Mouse (Mus musculus) heart, embryonic 11.5 days (tissue): ENCODE results near the gene Prdm8. TPM values are rescaled to one million over a fixed set of nuclear protein-coding genes. Genes with fewer than 3 reads are reported as not detected.

ENCODE experiments used
- ATAC-seq: fragments of 200-750 bp; cut with Nextera tagmentation; replicated peaks from 2 replicates; pipeline ENCODE4 v1.8.0; 2017; ENCODE audit warnings: moderate library complexity; ENCODE audit not compliant: insufficient number of reproducible peaks, low FRiP score, low TSS enrichment
- H3K27ac ChIP-seq: fragments of 300-500 bp; sonication (generic); 2 replicates; pipeline ENCODE4 v1.5.1; 2014; ENCODE audit warnings: mild to moderate bottlenecking, low read depth, low read length
- H3K27me3 ChIP-seq: fragments of 300-500 bp; sonication (generic); 2 replicates; pipeline ENCODE4 v1.6.1; 2014; ENCODE audit warnings: mild to moderate bottlenecking, low read length, mixed read lengths; ENCODE audit not compliant: control insufficient read depth, insufficient read depth
- H3K36me3 ChIP-seq: fragments of 300-500 bp; sonication (generic); 2 replicates; pipeline ENCODE4 v1.6.1; 2014; ENCODE audit warnings: mild to moderate bottlenecking, low read length, moderate library complexity, mixed read lengths; ENCODE audit not compliant: control insufficient read depth, insufficient read depth
- H3K4me1 ChIP-seq: fragments of 300-500 bp; sonication (generic); 2 replicates; pipeline ENCODE4 v1.6.1; 2014; ENCODE audit warnings: low read length; ENCODE audit not compliant: control insufficient read depth, insufficient read depth
- H3K4me2 ChIP-seq: fragments of 300-500 bp; sonication (generic); 2 replicates; pipeline ENCODE4 v1.6.1; 2014; ENCODE audit warnings: mild to moderate bottlenecking, moderate library complexity
- H3K4me3 ChIP-seq: fragments of 300-500 bp; sonication (generic); 2 replicates; pipeline ENCODE4 v1.5.1; 2014; ENCODE audit warnings: low read depth, low read length
- H3K9ac ChIP-seq: fragments of 300-500 bp; sonication (generic); 2 replicates; pipeline ENCODE4 v1.6.1; 2014; ENCODE audit warnings: mild to moderate bottlenecking, low read depth, low read length, moderate library complexity
- H3K9me3 ChIP-seq: fragments of 300-500 bp; sonication (generic); replicated peaks from 2 replicates; pipeline ENCODE4 v1.6.1; 2016; ENCODE audit warnings: low read length; ENCODE audit not compliant: control insufficient read depth
- whole genome bisulfite sequencing: fragments of 180-500 bp; shearing (Covaris S2); extraction: QIAGEN DNeasy Blood & Tissue Kit; methylation state at CpG from one replicate; pipeline ENCODE4 v1.1.7; 2014; ENCODE audit not compliant: insufficient replicate concordance; 5-methylcytosine and 5-hydroxymethylcytosine counted together
- polyA plus RNA-seq: library from polyadenylated mRNA; unstranded; fragments of >200 nt; fragmentation: Nextera tagmentation; extraction: Ambion mirVana; gene quantifications from 2 replicates; pipeline ENCODE4 v1.2.1, GENCODE M21; 2014

Gene Prdm8
- polyA plus RNA-seq, 1 experiment from 2014 or later = not detected

DNA sequence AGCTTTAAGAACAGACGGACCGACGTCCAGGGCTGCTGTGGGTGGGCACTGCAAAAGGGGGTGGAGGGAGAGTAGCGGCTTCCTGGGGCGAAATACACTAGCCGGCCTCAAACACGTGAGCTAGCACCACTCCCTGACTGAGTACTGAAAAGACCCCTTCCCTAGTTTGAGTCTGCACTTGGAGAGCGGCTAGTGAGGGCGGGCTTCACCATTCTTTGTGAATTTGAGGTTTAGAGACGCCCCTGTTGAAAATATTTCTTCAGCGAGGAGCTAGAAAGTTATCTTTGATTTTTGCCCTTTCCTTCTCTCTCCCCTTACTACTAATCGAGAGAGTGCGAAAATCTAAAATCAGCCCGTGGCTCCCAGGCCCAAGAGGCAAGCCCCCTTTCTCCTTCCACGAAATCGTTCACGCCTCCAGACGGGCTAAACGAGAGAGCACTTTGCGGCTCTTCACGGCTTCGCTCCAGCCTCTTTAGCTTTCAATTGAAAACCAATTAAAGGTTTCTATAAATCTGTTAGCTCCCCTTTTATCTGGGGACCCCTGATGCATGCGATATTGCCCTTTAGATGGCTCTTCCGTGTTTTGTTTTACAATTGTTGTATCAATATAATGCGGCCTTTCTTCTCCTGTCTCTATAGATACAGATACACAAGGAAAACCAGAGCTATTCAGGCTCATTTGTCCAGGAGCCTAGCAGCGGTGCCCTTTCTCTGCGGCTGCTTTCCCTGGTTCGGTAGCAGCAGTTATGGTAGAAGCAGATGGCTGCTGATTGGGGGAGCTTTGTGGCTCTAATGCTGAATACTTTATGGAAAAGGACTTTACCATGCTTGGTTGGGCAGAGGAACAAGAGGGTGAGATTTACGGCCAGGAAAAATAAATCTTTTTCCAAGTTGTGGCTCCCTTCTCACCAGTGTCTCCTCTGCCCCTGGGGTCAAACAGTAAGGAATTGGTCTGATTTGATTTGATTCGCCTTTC lies 2.7 kb downstream of the Prdm8 start:
- no peak for ATAC-seq
- H3K27me3 ChIP-seq = peaks cover 80% of the 10 kb centered on the region
- H3K27ac ChIP-seq = no peak overlapping the region
- H3K9me3 ChIP-seq = no peaks in the 10 kb centered on the region
- H3K4me2 ChIP-seq = peak overlapping the region; percentile 91
- no peak overlapping the region for H3K9ac ChIP-seq
- peak overlapping the region; percentile 58; the same call in 1 of the 2 replicates for H3K4me3 ChIP-seq
- H3K36me3 ChIP-seq = no peaks in the 10 kb centered on the region
- WGBS = 1% methylated on average over 30 of the region's 30 CpGs
- H3K4me1 ChIP-seq = peaks cover 9% of the 10 kb centered on the region; the same call in 1 of the 2 replicates

DNA sequence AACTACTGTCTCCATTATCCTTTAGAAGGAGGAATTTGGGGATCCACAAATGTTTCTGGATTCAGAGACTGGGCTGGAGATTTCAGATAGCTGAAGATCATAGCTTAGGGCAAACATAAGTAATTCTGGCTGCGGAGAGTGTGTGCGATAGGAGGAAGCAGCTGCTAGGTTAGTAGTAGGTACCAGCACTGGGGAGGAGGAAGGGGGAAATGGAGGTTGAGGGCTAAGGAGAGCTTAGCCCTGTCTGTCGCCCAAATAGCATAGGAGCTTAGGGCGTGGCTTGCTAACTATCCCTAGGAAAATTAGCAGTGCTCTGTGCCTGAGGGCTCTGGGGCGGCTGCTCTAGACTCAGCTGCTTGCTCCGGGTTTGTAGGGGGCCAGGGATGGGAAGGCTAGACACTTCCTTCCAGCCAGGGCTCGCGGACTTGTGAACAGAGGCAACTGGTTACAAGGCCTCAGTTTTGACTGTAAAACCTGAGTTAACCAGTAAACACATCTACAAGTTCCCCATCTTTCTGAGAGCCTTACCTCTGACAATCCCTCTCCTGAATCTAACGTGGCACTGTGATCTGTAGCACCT lies 4.7 kb downstream of the Prdm8 start:
- WGBS = 9% methylated on average over 9 of the region's 9 CpGs
- H3K36me3 ChIP-seq = no peaks in the 10 kb centered on the region
- H3K4me3 ChIP-seq = no peak overlapping the region
- H3K4me1 ChIP-seq = peaks cover 9% of the 10 kb centered on the region; the same call in 1 of the 2 replicates
- peaks cover 77% of the 10 kb centered on the region for H3K27me3 ChIP-seq
- no peak overlapping the region for H3K4me2 ChIP-seq
- no peak overlapping the region for H3K9ac ChIP-seq
- H3K27ac ChIP-seq = no peak overlapping the region
- H3K9me3 ChIP-seq = no peaks in the 10 kb centered on the region
- ATAC-seq = no peak

DNA sequence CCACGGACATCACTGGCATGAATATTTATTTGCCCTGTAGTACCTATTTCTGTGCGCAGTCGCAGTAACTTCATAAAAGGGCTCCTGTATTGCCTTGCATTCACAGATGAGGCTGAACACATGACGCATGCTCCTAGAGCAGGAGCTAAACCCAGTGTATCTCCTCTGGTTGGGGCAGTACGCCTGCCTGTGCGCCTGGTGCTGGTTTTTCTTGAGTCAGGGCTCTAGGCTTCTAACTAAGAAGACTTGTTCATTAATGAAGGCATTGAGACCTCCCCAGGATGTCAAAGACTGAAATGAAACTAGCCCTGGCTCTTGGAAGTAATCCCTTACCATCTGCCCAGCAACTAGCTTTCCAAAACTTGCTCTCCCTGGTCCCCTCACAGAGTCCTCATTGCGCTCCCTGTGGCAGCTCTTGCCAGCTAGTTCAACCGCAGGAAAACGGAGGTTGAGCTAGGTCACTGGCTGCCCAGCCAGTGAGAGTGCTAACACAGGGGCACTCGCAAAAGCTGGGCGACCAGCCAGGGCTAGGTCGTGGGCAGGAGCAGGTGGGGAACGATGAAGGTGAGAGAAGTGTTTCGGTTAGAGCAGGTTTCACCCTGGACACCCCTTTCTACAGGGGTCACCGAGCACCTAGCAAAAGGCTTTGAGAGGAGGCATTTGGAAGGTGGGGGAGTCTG lies 5.6 kb downstream of the Prdm8 start:
- Histone ChIP-seq H3K27ac (no peak overlapping the region), H3K4me2 (no peak overlapping the region; the same call in 1 of the 2 replicates), H3K27me3 (peaks cover 72% of the 10 kb centered on the region), H3K9me3 (no peaks in the 10 kb centered on the region), H3K36me3 (no peaks in the 10 kb centered on the region), H3K4me1 (peaks cover 9% of the 10 kb centered on the region; the same call in 1 of the 2 replicates), H3K9ac (no peak overlapping the region), H3K4me3 (no peak overlapping the region; the same call in 1 of the 2 replicates)
- ATAC-seq = no peak
- WGBS = 5% methylated on average over 15 of the region's 15 CpGs

DNA sequence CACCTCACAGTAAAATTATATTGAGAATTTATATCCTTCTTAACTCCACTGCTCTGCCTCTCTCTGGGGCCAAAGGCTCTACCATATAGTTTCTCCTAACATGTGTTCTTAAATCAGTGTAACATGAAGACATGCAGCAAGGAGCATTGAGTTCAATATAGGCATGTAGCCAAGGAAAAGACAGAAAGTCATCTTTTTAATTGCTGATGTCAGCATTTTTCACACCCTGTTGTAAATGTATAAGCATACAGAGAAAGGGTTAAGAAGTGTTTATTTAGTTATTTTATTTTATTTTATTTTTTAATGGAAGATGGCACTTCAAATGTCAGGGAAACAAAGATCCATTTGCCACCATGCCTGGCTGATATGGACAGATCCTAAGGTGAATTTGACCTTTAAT lies 6.7 kb downstream of the Prdm8 start:
- no peaks in the 10 kb centered on the region for H3K36me3 ChIP-seq
- H3K27ac ChIP-seq = no peak overlapping the region
- H3K4me3 ChIP-seq = no peak overlapping the region
- no peak overlapping the region for H3K4me2 ChIP-seq
- no peak for ATAC-seq
- peaks cover 6% of the 10 kb centered on the region; the same call in 1 of the 2 replicates for H3K4me1 ChIP-seq
- no peaks in the 10 kb centered on the region for H3K9me3 ChIP-seq
- no peak overlapping the region for H3K9ac ChIP-seq
- peaks cover 75% of the 10 kb centered on the region for H3K27me3 ChIP-seq

DNA sequence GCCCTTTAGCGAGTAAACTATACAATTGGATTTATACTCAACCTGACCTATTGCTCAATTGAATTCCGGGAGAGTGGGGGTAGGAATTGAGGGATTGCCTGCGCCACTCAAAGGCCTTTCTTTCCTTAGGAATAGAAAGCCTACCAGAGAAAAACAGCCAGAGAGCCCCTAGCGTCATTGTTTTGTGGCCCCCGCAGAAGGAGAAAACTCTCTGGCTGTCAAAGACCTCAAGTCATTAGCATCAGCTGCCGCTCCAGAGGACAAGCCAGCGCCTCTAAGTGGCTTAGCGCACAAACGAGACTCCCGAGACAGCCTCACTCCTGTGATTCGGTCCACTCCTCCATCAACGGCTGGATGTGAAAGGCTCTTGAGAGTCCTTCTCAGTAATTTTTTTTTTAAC lies 12.6 kb downstream of the Prdm8 start:
- Histone ChIP-seq H3K27me3 (peaks cover 79% of the 10 kb centered on the region), H3K4me1 (0 out of 2 replicates have a peak, but pooled peaks cover 7% of the 10 kb centered on the region), H3K36me3 (no peaks in the 10 kb centered on the region), H3K27ac (no peak overlapping the region), H3K9me3 (no peaks in the 10 kb centered on the region), H3K4me2 (no peak overlapping the region), H3K9ac (no peak overlapping the region), H3K4me3 (no peak overlapping the region)
- ATAC-seq = no peak
- 3% methylated on average over 12 of the region's 12 CpGs for WGBS

DNA sequence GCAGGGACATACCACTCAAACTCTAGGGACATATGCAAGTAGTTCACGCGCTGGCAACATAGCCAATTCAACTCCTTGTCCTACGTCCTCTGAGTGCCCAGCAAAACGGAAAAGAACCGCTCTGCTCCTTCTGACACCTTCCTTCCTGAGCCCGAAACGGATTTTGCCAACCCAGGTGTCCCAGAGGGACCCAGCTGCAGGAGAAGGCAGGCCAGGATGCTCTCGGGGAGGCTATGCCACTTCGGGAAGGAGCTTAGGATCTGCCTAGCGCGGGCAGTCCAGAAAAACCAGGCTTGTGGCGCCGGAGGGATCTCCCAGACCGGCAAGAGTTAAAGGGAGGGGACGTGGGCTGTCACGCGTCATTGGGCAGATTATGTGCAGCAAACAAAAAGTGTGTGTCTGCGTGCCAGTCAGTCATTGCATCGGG lies 13.5 kb downstream of the Prdm8 start:
- WGBS = under 1% methylated on average over 19 of the region's 19 CpGs
- no peak for ATAC-seq
- no peaks in the 10 kb centered on the region for H3K36me3 ChIP-seq
- H3K9ac ChIP-seq = no peak overlapping the region
- H3K27me3 ChIP-seq = peaks cover 83% of the 10 kb centered on the region
- H3K9me3 ChIP-seq = no peaks in the 10 kb centered on the region
- peak overlapping the region; percentile 8 for H3K4me3 ChIP-seq
- H3K4me1 ChIP-seq = peaks cover 7% of the 10 kb centered on the region; the same call in 1 of the 2 replicates
- no peak overlapping the region for H3K27ac ChIP-seq
- H3K4me2 ChIP-seq = peak overlapping the region; percentile 46

DNA sequence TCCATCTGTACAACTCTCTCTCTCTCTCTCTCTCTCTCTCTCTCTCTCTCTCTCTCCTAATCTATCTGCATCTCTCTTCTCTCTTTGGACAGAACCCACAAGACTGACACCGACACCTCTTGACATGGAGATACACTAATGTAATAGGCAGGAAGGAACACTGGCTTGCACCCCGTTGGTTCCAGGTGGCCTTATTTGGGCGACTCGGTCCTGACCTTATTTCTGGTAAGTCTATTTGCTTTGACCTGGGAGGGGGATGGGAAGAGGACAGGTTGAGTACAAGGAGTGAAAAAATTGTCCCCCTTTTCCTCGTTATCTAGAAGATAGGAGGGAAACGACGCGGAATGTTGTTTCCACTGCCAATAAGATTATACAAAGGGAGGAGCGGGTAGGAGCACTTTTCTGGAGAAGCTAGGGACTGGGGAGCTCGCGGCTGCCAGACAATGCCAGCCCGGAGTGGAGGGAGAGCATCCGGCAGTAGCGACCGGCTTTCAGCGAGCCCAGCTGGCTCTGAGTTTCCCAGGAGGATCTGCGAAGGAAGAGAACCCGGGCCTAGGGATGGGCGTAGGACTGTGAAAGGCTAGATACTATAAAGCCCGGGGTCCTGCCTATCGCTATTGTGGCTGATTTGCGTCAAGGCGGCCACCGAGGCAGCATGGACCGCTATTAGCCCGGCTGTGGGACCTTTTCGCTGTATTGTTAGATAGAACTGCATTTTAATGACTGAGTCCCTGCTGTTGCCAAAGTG lies 14.1 kb downstream of the Prdm8 start:
- Histone ChIP-seq H3K4me2 (peak overlapping the region; percentile 46), H3K9me3 (no peaks in the 10 kb centered on the region), H3K4me3 (peak overlapping the region; percentile 8), H3K36me3 (no peaks in the 10 kb centered on the region), H3K27ac (no peak overlapping the region), H3K4me1 (peaks cover 10% of the 10 kb centered on the region; the same call in 1 of the 2 replicates), H3K27me3 (peaks cover 83% of the 10 kb centered on the region), H3K9ac (no peak overlapping the region)
- WGBS = under 1% methylated on average over 27 of the region's 27 CpGs
- no peak for ATAC-seq
